2 mouse cellular contexts compared by ENCODE assay signal in the genomic region with DNA sequence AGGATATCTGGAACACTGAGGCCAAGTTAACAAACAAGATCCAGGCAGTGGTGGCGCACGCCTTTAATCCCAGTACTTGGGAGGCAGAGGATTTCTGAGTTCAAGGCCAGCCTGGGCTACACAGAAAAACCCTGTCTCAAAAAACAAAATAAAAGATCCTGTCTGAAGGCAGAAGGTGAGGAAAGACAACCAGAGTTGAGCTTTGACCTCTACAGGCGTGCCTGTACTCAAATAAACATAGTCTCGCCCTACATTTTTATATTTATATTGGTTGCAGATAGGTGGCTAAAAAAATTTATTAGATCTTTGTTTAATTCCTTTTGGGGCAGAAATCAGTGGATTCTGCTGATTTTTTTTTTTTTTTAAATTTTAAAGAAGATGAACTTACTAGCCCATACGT.
A peak's percentile ranks its signal among the peaks of the same experiment; 100 is the strongest.
TF ChIP-seq lines count a peak whose summit lies in the region.

No protein-coding gene starts in this region.

TF ChIP-seq in CH12.LX, 34 proteins besides CTCF, POLR2A, EP300 and RAD21:
- TF ChIP-seq ZMIZ1 (IDR thresholded peaks at IDR 0.05; ENCODE audit: low read depth, low read length) (0 out of 2 replicates have a peak, but pooled peaks have one; percentile 29), MAFK (IDR thresholded peaks at IDR 0.05; ENCODE audit: insufficient replicate concordance, low read length) (no peak)

TF ChIP-seq in MEL, 35 proteins besides CTCF, POLR2A, EP300 and RAD21:
- TF ChIP-seq ZNF384 (IDR thresholded peaks at IDR 0.05; ENCODE audit: low read depth, low read length) (peak; percentile 24; the same call in 1 of the 2 replicates), ZC3H11A (IDR thresholded peaks at IDR 0.05; ENCODE audit: low read depth, low read length) (no peak)
